Mouse (Mus musculus): ENCODE data around the gene Nat8f6. TPM values are rescaled to one million over a fixed set of nuclear protein-coding genes. Genes with fewer than 3 reads are reported as not detected.
"Not testable (repeated sequence)": the region's sequence is repeated elsewhere in the genome, so short reads cannot be mapped to it uniquely, and the experiment has no call there.

The Nat8f6 gene
- polyA plus RNA-seq, 1 experiment from 2014 or later = not detected

- not testable (repeated sequence) for H3K4me3 ChIP-seq (ENCODE audit: low read depth, low read length); DNase-seq (ENCODE audit: low spot score); H3K9ac ChIP-seq (replicated peaks; ENCODE audit: low read length); H3K36me3 ChIP-seq (replicated peaks; ENCODE audit: control insufficient read depth, insufficient read depth, low read depth, low read length); H3K27ac ChIP-seq (replicated peaks; ENCODE audit: low read depth, low read length); H3K4me2 ChIP-seq (ENCODE audit: low read depth, low read length); H3K9me3 ChIP-seq (replicated peaks; ENCODE audit: control insufficient read depth, low read length); ATAC-seq (replicated peaks; ENCODE audit: insufficient number of reproducible peaks, low FRiP score, low TSS enrichment, low read depth); H3K4me1 ChIP-seq (ENCODE audit: control insufficient read depth, insufficient read depth, low read length); H3K27me3 ChIP-seq (ENCODE audit: control insufficient read depth, insufficient read depth, low read length)
These were observed 13.8 kb upstream of the Nat8f6 start for GRCm38 (mm10) chr6:85834504-85835100.

DNA sequence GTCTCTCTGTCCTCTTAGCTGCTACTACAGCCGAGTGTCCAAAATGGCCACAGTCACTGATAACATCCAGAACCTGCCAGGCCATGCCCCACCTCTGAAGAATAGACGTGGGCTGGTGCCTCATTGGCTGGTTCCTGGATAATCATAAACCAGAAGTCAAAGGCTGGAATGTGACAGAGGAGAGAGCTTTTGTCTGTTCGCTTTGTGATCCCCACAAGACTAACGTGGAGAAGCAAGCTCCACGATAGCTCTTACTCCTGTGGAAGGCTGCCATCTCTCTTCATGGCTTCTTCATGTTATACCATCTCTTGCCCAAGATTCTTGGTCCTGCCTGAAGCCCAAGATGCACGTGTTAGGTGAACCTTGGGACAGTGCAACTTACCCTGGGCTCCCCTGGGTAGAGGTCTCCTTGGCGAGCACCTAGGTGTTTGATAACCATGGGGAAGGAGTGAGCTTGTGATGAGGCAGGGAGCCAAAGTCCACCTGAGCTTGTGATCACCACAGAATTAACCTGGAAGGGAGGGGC is 11.1 kb upstream of the Nat8f6 start, which contains the start of gene Nat8:
TSS of gene Nat8 (minus strand) at position 287 of the 526 bp plus-strand sequence.
- ATAC-seq (replicated peaks; ENCODE audit: insufficient number of reproducible peaks, low FRiP score, low TSS enrichment, low read depth) (no peak), DNase-seq (ENCODE audit: low spot score) (no peak)
- Histone ChIP-seq H3K4me1 (ENCODE audit: control insufficient read depth, insufficient read depth, low read length) (no peaks in the 10 kb centered on the region; the same call in 1 of the 2 replicates), H3K9me3 (replicated peaks; ENCODE audit: control insufficient read depth, low read length) (no peaks in the 10 kb centered on the region), H3K9ac (replicated peaks; ENCODE audit: low read length) (no peak within 1 kb of the TSS), H3K27me3 (ENCODE audit: control insufficient read depth, insufficient read depth, low read length) (no peaks in the 10 kb centered on the region), H3K36me3 (replicated peaks; ENCODE audit: control insufficient read depth, insufficient read depth, low read depth, low read length) (no peaks in the 10 kb centered on the region), H3K27ac (replicated peaks; ENCODE audit: low read depth, low read length) (no peak within 1 kb of the TSS), H3K4me2 (ENCODE audit: low read depth, low read length) (no peak within 1 kb of the TSS), H3K4me3 (ENCODE audit: low read depth, low read length) (no peak within 1 kb of the TSS)
- WGBS = 83% methylated on average over 7 of the region's 7 CpGs

- ATAC-seq (replicated peaks; ENCODE audit: insufficient number of reproducible peaks, low FRiP score, low TSS enrichment, low read depth) (no peak), DNase-seq (ENCODE audit: low spot score) (no peak)
- WGBS = 50% methylated on average over 1 of the region's 1 CpGs
- Histone ChIP-seq H3K36me3 (replicated peaks; ENCODE audit: control insufficient read depth, insufficient read depth, low read depth, low read length) (no peaks in the 10 kb centered on the region), H3K27me3 (ENCODE audit: control insufficient read depth, insufficient read depth, low read length) (no peaks in the 10 kb centered on the region), H3K4me1 (ENCODE audit: control insufficient read depth, insufficient read depth, low read length) (no peaks in the 10 kb centered on the region; the same call in 1 of the 2 replicates), H3K27ac (replicated peaks; ENCODE audit: low read depth, low read length) (no peak overlapping the region), H3K4me2 (ENCODE audit: low read depth, low read length) (no peak overlapping the region), H3K9ac (replicated peaks; ENCODE audit: low read length) (no peak overlapping the region), H3K4me3 (ENCODE audit: low read depth, low read length) (no peak overlapping the region), H3K9me3 (replicated peaks; ENCODE audit: control insufficient read depth, low read length) (no peaks in the 10 kb centered on the region)
These were observed 8.7 kb upstream of the Nat8f6 start for GRCm38 (mm10) chr6:85829462-85829861.

- Histone ChIP-seq H3K4me1 (ENCODE audit: control insufficient read depth, insufficient read depth, low read length) (no peaks in the 10 kb centered on the region), H3K36me3 (replicated peaks; ENCODE audit: control insufficient read depth, insufficient read depth, low read depth, low read length) (no peaks in the 10 kb centered on the region), H3K4me2 (ENCODE audit: low read depth, low read length) (no peak overlapping the region), H3K9me3 (replicated peaks; ENCODE audit: control insufficient read depth, low read length) (no peaks in the 10 kb centered on the region), H3K27me3 (ENCODE audit: control insufficient read depth, insufficient read depth, low read length) (no peaks in the 10 kb centered on the region), H3K4me3 (ENCODE audit: low read depth, low read length) (no peak overlapping the region), H3K9ac (replicated peaks; ENCODE audit: low read length) (no peak overlapping the region), H3K27ac (replicated peaks; ENCODE audit: low read depth, low read length) (no peak overlapping the region)
- ATAC-seq (replicated peaks; ENCODE audit: insufficient number of reproducible peaks, low FRiP score, low TSS enrichment, low read depth) (no peak), DNase-seq (ENCODE audit: low spot score) (no peak)
- 84% methylated on average over 2 of the region's 2 CpGs for WGBS
These were observed 5.1 kb upstream of the Nat8f6 start for GRCm38 (mm10) chr6:85825886-85826285.

GRCm38 (mm10) chr6:85823382-85824090 is 2.8 kb upstream of the Nat8f6 start:
- Histone ChIP-seq H3K9me3 (replicated peaks; ENCODE audit: control insufficient read depth, low read length) (no peaks in the 10 kb centered on the region), H3K4me3 (ENCODE audit: low read depth, low read length) (no peak overlapping the region), H3K27me3 (ENCODE audit: control insufficient read depth, insufficient read depth, low read length) (no peaks in the 10 kb centered on the region), H3K4me1 (ENCODE audit: control insufficient read depth, insufficient read depth, low read length) (no peaks in the 10 kb centered on the region), H3K27ac (replicated peaks; ENCODE audit: low read depth, low read length) (no peak overlapping the region), H3K4me2 (ENCODE audit: low read depth, low read length) (no peak overlapping the region), H3K9ac (replicated peaks; ENCODE audit: low read length) (no peak overlapping the region), H3K36me3 (replicated peaks; ENCODE audit: control insufficient read depth, insufficient read depth, low read depth, low read length) (no peaks in the 10 kb centered on the region)
- ATAC-seq (replicated peaks; ENCODE audit: insufficient number of reproducible peaks, low FRiP score, low TSS enrichment, low read depth) = no peak
- no peak for DNase-seq (ENCODE audit: low spot score)
- 86% methylated on average over 1 of the region's 1 CpGs for WGBS

- no peaks in the 10 kb centered on the region for H3K36me3 ChIP-seq (replicated peaks; ENCODE audit: control insufficient read depth, insufficient read depth, low read depth, low read length)
- WGBS = 80% methylated on average over 4 of the region's 4 CpGs
- DNase-seq (ENCODE audit: low spot score) (no peak), ATAC-seq (replicated peaks; ENCODE audit: insufficient number of reproducible peaks, low FRiP score, low TSS enrichment, low read depth) (no peak)
- no peaks in the 10 kb centered on the region for H3K9me3 ChIP-seq (replicated peaks; ENCODE audit: control insufficient read depth, low read length)
- H3K9ac ChIP-seq (replicated peaks; ENCODE audit: low read length) = no peak overlapping the region
- H3K4me1 ChIP-seq (ENCODE audit: control insufficient read depth, insufficient read depth, low read length) = no peaks in the 10 kb centered on the region
- H3K27ac ChIP-seq (replicated peaks; ENCODE audit: low read depth, low read length) = no peak overlapping the region
- no peak overlapping the region for H3K4me2 ChIP-seq (ENCODE audit: low read depth, low read length)
- H3K4me3 ChIP-seq (ENCODE audit: low read depth, low read length) = no peak overlapping the region
- H3K27me3 ChIP-seq (ENCODE audit: control insufficient read depth, insufficient read depth, low read length) = no peaks in the 10 kb centered on the region
These were observed 1.5 kb upstream of the Nat8f6 start for GRCm38 (mm10) chr6:85822286-85822685.

DNA sequence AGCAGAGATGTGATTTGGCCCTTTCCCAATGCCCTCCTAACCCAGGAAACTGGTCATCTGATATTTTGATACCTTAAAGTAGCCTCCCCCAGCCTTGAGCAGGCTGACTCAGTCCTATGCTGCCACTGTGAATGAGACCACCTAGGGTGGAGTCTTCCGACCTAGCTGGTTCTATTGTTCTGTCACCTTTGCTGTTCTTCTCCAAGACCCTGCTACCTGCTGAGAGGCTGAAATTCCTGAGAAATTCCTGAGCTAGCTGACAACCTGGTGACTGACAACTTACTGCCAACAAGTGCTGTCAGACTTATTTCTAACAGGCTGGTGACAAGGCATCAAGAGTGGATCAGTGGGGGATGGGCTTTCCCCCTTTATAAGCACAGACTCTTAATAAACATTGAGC is 2.4 kb downstream of the Nat8f6 start:
- no peak overlapping the region for H3K27ac ChIP-seq (replicated peaks; ENCODE audit: low read depth, low read length)
- no peak overlapping the region for H3K9ac ChIP-seq (replicated peaks; ENCODE audit: low read length)
- H3K27me3 ChIP-seq (ENCODE audit: control insufficient read depth, insufficient read depth, low read length) = no peaks in the 10 kb centered on the region
- no peak overlapping the region for H3K4me3 ChIP-seq (ENCODE audit: low read depth, low read length)
- no peaks in the 10 kb centered on the region for H3K4me1 ChIP-seq (ENCODE audit: control insufficient read depth, insufficient read depth, low read length)
- no peak for DNase-seq (ENCODE audit: low spot score)
- no peaks in the 10 kb centered on the region for H3K36me3 ChIP-seq (replicated peaks; ENCODE audit: control insufficient read depth, insufficient read depth, low read depth, low read length)
- no peaks in the 10 kb centered on the region for H3K9me3 ChIP-seq (replicated peaks; ENCODE audit: control insufficient read depth, low read length)
- no peak overlapping the region for H3K4me2 ChIP-seq (ENCODE audit: low read depth, low read length)
- 36% methylated on average over 1 of the region's 1 CpGs for WGBS
- ATAC-seq (replicated peaks; ENCODE audit: insufficient number of reproducible peaks, low FRiP score, low TSS enrichment, low read depth) = no peak

GRCm38 (mm10) chr6:85813339-85813738 is 7.4 kb downstream of the Nat8f6 start:
- H3K9me3 ChIP-seq (replicated peaks; ENCODE audit: control insufficient read depth, low read length) = no peaks in the 10 kb centered on the region
- no peaks in the 10 kb centered on the region for H3K27me3 ChIP-seq (ENCODE audit: control insufficient read depth, insufficient read depth, low read length)
- H3K4me1 ChIP-seq (ENCODE audit: control insufficient read depth, insufficient read depth, low read length) = no peaks in the 10 kb centered on the region
- no peaks in the 10 kb centered on the region for H3K36me3 ChIP-seq (replicated peaks; ENCODE audit: control insufficient read depth, insufficient read depth, low read depth, low read length)
- no peak overlapping the region for H3K9ac ChIP-seq (replicated peaks; ENCODE audit: low read length)
- no peak overlapping the region for H3K4me3 ChIP-seq (ENCODE audit: low read depth, low read length)
- no peak overlapping the region for H3K27ac ChIP-seq (replicated peaks; ENCODE audit: low read depth, low read length)
- ATAC-seq (replicated peaks; ENCODE audit: insufficient number of reproducible peaks, low FRiP score, low TSS enrichment, low read depth) = no peak
- H3K4me2 ChIP-seq (ENCODE audit: low read depth, low read length) = no peak overlapping the region
- 80% methylated on average over 2 of the region's 2 CpGs for WGBS
- DNase-seq (ENCODE audit: low spot score) = no peak

Measured in embryonic facial prominence, embryonic 11.5 days (tissue).